Mouse (Mus musculus) small intestine, adult 2 months (tissue): ENCODE results near the gene Esyt1.
A peak's percentile ranks its signal among the peaks of the same experiment; 100 is the strongest.

Experiments
- CTCF ChIP-seq: fragments of 200-500 bp; IDR thresholded peaks from 2 replicates; pipeline ENCODE4 v1.5.1; 2012; ENCODE audit warnings: low read depth, mild to moderate bottlenecking, control low read depth, inconsistent platforms, low read length, moderate library complexity, mixed read lengths; ENCODE audit not compliant: insufficient replicate concordance, insufficient read length; ENCODE audit errors: extremely low read depth
- POLR2A ChIP-seq: fragments of 200-500 bp; IDR thresholded peaks from 2 replicates; pipeline ENCODE4 v1.6.1; 2012; ENCODE audit warnings: low read depth, mild to moderate bottlenecking, control low read depth, inconsistent platforms, low read length, moderate library complexity

GRCm38 (mm10) chr10:128575063-128575462 lies 49.4 kb upstream of the Esyt1 start:
- TF ChIP-seq CTCF (peak; percentile 57; the same call in 1 of the 2 replicates), POLR2A (no peak)
